In the genomic region with DNA sequence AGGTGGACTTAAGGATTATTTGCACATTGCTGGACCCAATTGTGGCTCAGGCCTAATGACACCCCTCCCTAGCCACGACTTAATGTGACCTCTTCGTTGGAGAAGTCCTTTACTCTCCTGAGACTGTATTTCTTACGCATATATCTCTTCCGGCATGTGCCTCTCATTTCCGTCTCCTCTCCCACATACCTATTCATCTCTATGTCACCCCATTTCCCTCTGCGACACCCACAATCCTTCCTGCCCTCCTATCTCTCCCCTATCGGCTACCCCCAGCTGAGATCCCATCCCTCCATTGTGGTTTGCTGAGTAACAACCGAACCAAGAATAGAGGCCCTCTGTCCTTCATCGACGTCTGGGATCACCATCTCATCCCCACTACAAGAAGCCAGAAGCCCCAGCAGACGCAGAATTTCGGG, we compare ENCODE assay signal across 8 mouse cellular contexts. TPM values are rescaled to one million over a fixed set of nuclear protein-coding genes. Genes with fewer than 3 reads are reported as not detected.
DNase-seq lines count a peak whose midpoint lies in the region; ATAC-seq and TF ChIP-seq lines count a peak whose summit lies in the region.

No protein-coding gene starts in this region.

- no peak for TF ChIP-seq CTCF in embryonic fibroblast, embryonic 13.5 days (IDR thresholded peaks at IDR 0.05; ENCODE audit: borderline replicate concordance, insufficient read depth, low read length)

- peaks cover 35% of the 10 kb centered on the region for H3K4me1 ChIP-seq in lung, embryonic 15.5 days
- no peaks in the 10 kb centered on the region for H3K4me1 ChIP-seq in embryonic fibroblast, embryonic 13.5 days (ENCODE audit: control insufficient read depth, insufficient read depth, low read length)
- H3K4me1 ChIP-seq in limb, embryonic 14.5 days (ENCODE audit: control insufficient read depth, insufficient read depth, low read length) = peaks cover 21% of the 10 kb centered on the region

- H3K27me3 ChIP-seq in lung, embryonic 15.5 days = peaks cover 26% of the 10 kb centered on the region
- H3K27me3 ChIP-seq in limb, embryonic 14.5 days (ENCODE audit: control insufficient read depth, insufficient read depth, low read length) = peaks cover 50% of the 10 kb centered on the region

- H3K4me2 ChIP-seq in lung, embryonic 15.5 days = peak overlapping the region; percentile 95
- H3K4me2 ChIP-seq in limb, embryonic 14.5 days (replicated peaks; ENCODE audit: low read depth, low read length, severe bottlenecking) = peak overlapping the region; percentile 90

- no peak for ATAC-seq in lung, embryonic 15.5 days (ENCODE audit: borderline replicate concordance, extremely low read depth, low FRiP score, low TSS enrichment)
- ATAC-seq in limb, embryonic 14.5 days (ENCODE audit: low FRiP score, low read depth) = no peak
- ATAC-seq in neutrophil, adult 5-6 weeks (ENCODE audit: extremely low read depth, insufficient number of reproducible peaks, low FRiP score, poor library complexity, severe bottlenecking) = peak; percentile 4; the same call in 1 of the 2 replicates

- H3K36me3 ChIP-seq in lung, embryonic 15.5 days = no peaks in the 10 kb centered on the region
- H3K36me3 ChIP-seq in limb, embryonic 14.5 days (ENCODE audit: control insufficient read depth, insufficient read depth, low read length) = no peaks in the 10 kb centered on the region

- H3K4me3 ChIP-seq in lung, embryonic 15.5 days = peak overlapping the region; percentile 72
- peak overlapping the region; percentile 94 for H3K4me3 ChIP-seq in embryonic fibroblast, embryonic 13.5 days (ENCODE audit: insufficient read depth, low read length)
- peak overlapping the region; percentile 60 for H3K4me3 ChIP-seq in limb, embryonic 14.5 days (replicated peaks; ENCODE audit: low read length)

- no peak for TF ChIP-seq POLR2A in embryonic fibroblast, embryonic 13.5 days (IDR thresholded peaks at IDR 0.05; ENCODE audit: low read depth, low read length)
- TF ChIP-seq POLR2A in limb, embryonic 14.5 days (IDR thresholded peaks at IDR 0.05; ENCODE audit: borderline replicate concordance, extremely low read depth, insufficient read depth, insufficient read length) = no peak

- H3K9ac ChIP-seq in lung, embryonic 15.5 days = peak overlapping the region; percentile 69; the same call in 1 of the 2 replicates
- peak overlapping the region; percentile 46; the same call in 1 of the 2 replicates for H3K9ac ChIP-seq in limb, embryonic 14.5 days (ENCODE audit: low read depth, low read length, severe bottlenecking)

- peak overlapping the region; percentile 68 for H3K27ac ChIP-seq in lung, embryonic 15.5 days
- H3K27ac ChIP-seq in embryonic fibroblast, embryonic 13.5 days (ENCODE audit: insufficient read depth, low read length) = peak overlapping the region; percentile 22
- H3K27ac ChIP-seq in limb, embryonic 14.5 days (replicated peaks; ENCODE audit: low read depth, low read length) = no peak overlapping the region

- no peak for DNase-seq in lung, postnatal 10 days
- no peak for DNase-seq in limb, embryonic 14.5 days (ENCODE audit: low spot score)
- no peak for DNase-seq in Muller cell, postnatal 12 days (ENCODE audit: inconsistent ontology term)
- DNase-seq in embryo, embryonic 11 days = no peak
- DNase-seq in left cerebral cortex, adult 18-20 months (ENCODE audit: low spot score in 2 of 2) = no peak

- no peaks in the 10 kb centered on the region for H3K9me3 ChIP-seq in lung, embryonic 15.5 days
- H3K9me3 ChIP-seq in limb, embryonic 14.5 days (ENCODE audit: control insufficient read depth, low read length) = no peaks in the 10 kb centered on the region

- WGBS in lung, embryonic 15.5 days = 5% methylated on average over 12 of the region's 12 CpGs
- WGBS in limb, embryonic 14.5 days = 10% methylated on average over 12 of the region's 12 CpGs

RNA-seq across cellular contexts. Expression of a gene that starts 2.8 kb away (rescaled TPM):
- polyA plus RNA-seq in lung, embryonic 15.5 days (2015; fragmentation: Nextera tagmentation; extraction: Ambion mirVana) = 2.9 and 3.5 TPM in 2 replicates
- polyA plus RNA-seq in embryonic fibroblast, embryonic 13.5 days (2011; ENCODE audit: insufficient read length, low read depth, missing spikeins) = 48.0 and 60.5 TPM in 2 replicates
- 16.8 and 19.1 TPM in 2 replicates for polyA plus RNA-seq in limb, embryonic 14.5 days (2012; rRNA removed)
- 2.5 and 3.6 TPM in 2 replicates for polyA plus RNA-seq in limb, embryonic 14.5 days (2014; fragmentation: Nextera tagmentation; extraction: Ambion mirVana)
- total RNA-seq in neutrophil, adult 5-6 weeks (2017) = 66.7 and 71.3 TPM in 2 replicates
- 1 to 10 TPM; 7.9 to 9.2 TPM for total RNA-seq in left cerebral cortex, adult 18-20 months (2021)

RNA-seq across cellular contexts. Expression of a gene that starts 9.0 kb away (rescaled TPM):
- 26.8 and 30.9 TPM in 2 replicates for polyA plus RNA-seq in lung, embryonic 15.5 days (2015; fragmentation: Nextera tagmentation; extraction: Ambion mirVana)
- polyA plus RNA-seq in embryonic fibroblast, embryonic 13.5 days (2011; ENCODE audit: insufficient read length, low read depth, missing spikeins) = 7.8 and 13.1 TPM in 2 replicates
- 28.1 and 39.7 TPM in 2 replicates for polyA plus RNA-seq in limb, embryonic 14.5 days (2012; rRNA removed)
- polyA plus RNA-seq in limb, embryonic 14.5 days (2014; fragmentation: Nextera tagmentation; extraction: Ambion mirVana) = 25.1 and 29.2 TPM in 2 replicates
- 41.0 and 54.8 TPM in 2 replicates for total RNA-seq in neutrophil, adult 5-6 weeks (2017)
- total RNA-seq in left cerebral cortex, adult 18-20 months (2021) = 10 to 100 TPM; 22.9 to 24.3 TPM

RNA-seq across cellular contexts. Expression of a gene that starts 14.6 kb away (rescaled TPM):
- 2.1 and 2.6 TPM in 2 replicates for polyA plus RNA-seq in lung, embryonic 15.5 days (2015; fragmentation: Nextera tagmentation; extraction: Ambion mirVana)
- polyA plus RNA-seq in embryonic fibroblast, embryonic 13.5 days (2011; ENCODE audit: insufficient read length, low read depth, missing spikeins) = 0.73 TPM in 1 of 2 replicates, not detected in the other
- polyA plus RNA-seq in limb, embryonic 14.5 days (2012; rRNA removed) = 1.7 and 2.7 TPM in 2 replicates
- 3.2 and 3.6 TPM in 2 replicates for polyA plus RNA-seq in limb, embryonic 14.5 days (2014; fragmentation: Nextera tagmentation; extraction: Ambion mirVana)
- total RNA-seq in neutrophil, adult 5-6 weeks (2017) = 0.70 and 4.5 TPM in 2 replicates
- 10 to 100 TPM; 23.6 to 26.5 TPM for total RNA-seq in left cerebral cortex, adult 18-20 months (2021)

RNA-seq across cellular contexts. Expression of a gene that starts 29.3 kb away (rescaled TPM):
- polyA plus RNA-seq in lung, embryonic 15.5 days (2015; fragmentation: Nextera tagmentation; extraction: Ambion mirVana) = 18.2 and 19.2 TPM in 2 replicates
- polyA plus RNA-seq in embryonic fibroblast, embryonic 13.5 days (2011; ENCODE audit: insufficient read length, low read depth, missing spikeins) = 31.5 and 32.0 TPM in 2 replicates
- polyA plus RNA-seq in limb, embryonic 14.5 days (2012; rRNA removed) = 64.5 and 84.8 TPM in 2 replicates
- polyA plus RNA-seq in limb, embryonic 14.5 days (2014; fragmentation: Nextera tagmentation; extraction: Ambion mirVana) = 28.4 and 32.0 TPM in 2 replicates
- 30.7 and 31.9 TPM in 2 replicates for total RNA-seq in neutrophil, adult 5-6 weeks (2017)
- 10 to 100 TPM; 59.8 to 61.4 TPM for total RNA-seq in left cerebral cortex, adult 18-20 months (2021)

RNA-seq across cellular contexts. Expression of a gene that starts 30.6 kb away (rescaled TPM):
- polyA plus RNA-seq in lung, embryonic 15.5 days (2015; fragmentation: Nextera tagmentation; extraction: Ambion mirVana) = 75.7 and 78.7 TPM in 2 replicates
- 21.6 and 25.3 TPM in 2 replicates for polyA plus RNA-seq in embryonic fibroblast, embryonic 13.5 days (2011; ENCODE audit: insufficient read length, low read depth, missing spikeins)
- 64.9 and 77.1 TPM in 2 replicates for polyA plus RNA-seq in limb, embryonic 14.5 days (2012; rRNA removed)
- polyA plus RNA-seq in limb, embryonic 14.5 days (2014; fragmentation: Nextera tagmentation; extraction: Ambion mirVana) = 63.0 and 71.2 TPM in 2 replicates
- 33.1 and 40.1 TPM in 2 replicates for total RNA-seq in neutrophil, adult 5-6 weeks (2017)
- total RNA-seq in left cerebral cortex, adult 18-20 months (2021) = 10 to 100 TPM; 23.5 to 24.4 TPM
